Mouse (Mus musculus): ENCODE results near the gene Dab2ip.
A peak's percentile ranks its signal among the peaks of the same experiment; 100 is the strongest.

Dab2ip gene

DNA sequence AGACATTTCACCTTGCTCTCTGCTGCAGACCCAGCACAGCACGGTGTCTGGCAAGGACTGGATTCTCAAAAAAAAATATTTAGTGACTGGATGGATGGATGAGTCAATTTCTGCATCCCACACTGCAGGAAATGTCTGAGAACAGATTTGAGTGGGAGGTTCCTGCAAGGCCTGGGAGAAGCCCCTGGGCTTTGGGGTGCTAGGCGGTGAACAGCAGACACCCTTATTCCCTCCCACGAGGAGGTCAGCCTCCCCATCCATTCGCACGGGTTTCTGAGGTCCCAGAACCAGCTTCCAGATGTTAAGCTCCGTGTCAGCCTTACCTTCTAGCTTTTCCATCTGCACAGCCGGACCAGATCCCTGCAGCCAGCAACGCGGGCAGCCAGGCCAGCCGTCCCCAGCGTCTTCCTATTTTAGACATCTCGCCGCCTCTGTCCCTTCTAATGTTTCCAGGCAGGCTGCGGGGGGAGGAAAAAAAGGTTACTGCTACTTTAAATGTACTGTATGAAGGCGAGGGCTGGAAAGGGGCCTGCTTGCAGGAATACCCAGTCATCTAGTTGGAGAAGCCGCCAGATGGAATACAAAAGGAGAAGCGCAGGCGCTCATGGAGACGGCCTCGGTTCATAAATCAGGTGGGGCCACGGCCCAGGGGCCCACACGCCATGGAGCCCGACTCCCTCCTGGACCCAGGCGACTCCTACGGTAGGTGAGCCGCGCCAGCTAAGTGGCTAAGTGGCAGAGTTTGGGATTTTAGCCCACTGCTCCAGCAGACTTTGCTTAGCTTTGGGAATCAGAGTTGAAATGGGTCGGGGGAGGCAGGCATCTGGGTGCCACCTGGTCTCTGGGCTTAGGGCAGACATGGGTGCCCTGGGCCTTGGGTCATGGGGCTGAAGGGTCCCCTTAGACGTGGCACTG, at the start of gene Dab2ip:
TSS of gene Dab2ip (plus strand) at position 356 of the 915 bp plus-strand sequence.
- no peak for DNase-seq (ENCODE audit: low spot score in 2 of 2)

DNA sequence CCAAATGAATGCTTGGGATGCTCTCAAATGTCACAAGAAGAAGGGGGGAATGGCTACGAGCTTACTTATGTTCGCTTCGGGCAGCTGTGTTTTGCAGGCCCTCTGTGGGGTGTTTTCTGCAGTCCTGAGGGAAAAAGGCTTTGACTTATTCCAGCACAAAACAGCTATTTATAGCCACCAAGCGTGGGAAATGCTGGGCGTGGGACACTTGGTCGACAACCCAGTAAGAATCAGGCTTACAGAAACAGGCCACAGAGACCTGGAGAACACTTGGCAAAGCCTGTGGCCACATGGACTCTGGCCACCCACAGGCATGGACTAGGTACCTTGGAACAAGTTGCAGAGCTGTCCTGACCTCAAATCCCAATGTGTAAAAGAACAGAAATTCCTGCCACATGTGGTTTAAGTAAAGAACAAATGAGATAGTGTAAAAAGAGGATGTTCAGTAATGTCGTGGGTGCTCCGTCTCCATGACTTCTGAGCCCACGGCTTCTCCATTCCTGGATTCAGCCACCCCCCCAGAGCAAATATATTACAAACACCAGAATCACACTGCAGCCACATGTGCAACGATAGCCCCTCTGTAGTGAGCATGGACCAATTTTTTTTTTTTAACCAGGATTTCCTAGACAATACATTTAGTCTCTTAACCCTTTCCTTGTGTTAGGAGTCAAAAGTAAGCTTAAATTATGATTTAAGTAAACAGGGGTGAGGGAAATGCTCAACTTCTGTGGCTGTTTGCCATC, 49.3 kb upstream of the Dab2ip start:
- no peak for DNase-seq (ENCODE audit: low spot score in 2 of 2)

DNA sequence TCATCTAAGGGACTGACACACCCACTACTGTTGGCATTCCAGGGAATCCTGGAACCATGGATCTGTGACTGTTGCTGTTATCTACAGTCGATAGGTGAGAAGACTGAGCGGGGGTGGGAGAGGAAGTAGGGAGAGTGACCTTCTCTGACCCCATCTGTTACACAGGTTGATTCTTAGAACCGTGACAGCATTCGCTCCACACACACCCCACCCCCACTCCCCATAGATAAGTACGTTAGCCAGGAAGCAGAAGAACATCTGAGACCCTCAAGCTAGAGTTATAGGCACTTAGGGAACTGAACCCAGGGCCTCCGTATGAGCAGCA, 48.8 kb upstream of the Dab2ip start:
- no peak for DNase-seq (ENCODE audit: low spot score in 2 of 2)

DNA sequence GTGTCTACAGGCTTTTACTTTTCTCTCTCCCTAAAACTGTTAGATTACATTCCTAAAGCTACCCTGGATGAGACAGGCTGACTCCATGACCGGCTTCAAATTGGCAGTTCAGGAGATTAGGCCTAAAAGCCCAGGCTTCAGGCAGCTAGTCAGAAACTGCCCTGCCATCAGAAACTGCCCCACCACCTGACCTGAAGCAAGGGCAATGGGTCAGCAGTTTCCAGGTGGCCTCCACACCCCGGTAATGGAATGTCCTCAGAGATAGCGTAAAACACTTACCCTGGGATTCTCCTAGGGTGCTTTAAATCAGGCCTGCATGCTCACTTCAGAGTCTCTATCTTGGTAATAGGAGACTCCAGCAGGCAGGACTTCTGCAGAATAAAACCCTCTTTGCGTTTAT, 48.2 kb upstream of the Dab2ip start:
- no peak for DNase-seq (ENCODE audit: low spot score in 2 of 2)

DNA sequence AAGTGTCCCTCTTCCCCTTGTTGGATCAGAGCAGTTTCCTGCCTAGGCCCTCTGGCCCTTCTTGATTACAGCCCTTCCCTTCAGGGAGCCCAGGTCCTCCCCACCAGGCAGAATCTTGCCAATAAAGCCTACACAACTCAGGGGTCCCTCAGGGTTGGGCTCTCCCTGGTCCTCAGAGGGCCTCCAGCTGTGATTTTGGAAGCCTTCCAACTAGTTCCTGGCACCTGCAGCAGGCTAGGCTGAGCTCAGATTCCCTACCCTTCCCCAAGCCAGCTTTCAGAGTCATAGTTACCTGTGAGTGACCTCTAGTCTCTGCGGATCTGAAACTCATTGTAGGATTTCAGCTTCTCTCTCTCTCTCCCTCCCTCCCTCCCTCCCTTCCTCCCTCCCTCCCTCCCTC, 47.1 kb upstream of the Dab2ip start:
- DNase-seq (ENCODE audit: low spot score in 2 of 2) = no peak

DNA sequence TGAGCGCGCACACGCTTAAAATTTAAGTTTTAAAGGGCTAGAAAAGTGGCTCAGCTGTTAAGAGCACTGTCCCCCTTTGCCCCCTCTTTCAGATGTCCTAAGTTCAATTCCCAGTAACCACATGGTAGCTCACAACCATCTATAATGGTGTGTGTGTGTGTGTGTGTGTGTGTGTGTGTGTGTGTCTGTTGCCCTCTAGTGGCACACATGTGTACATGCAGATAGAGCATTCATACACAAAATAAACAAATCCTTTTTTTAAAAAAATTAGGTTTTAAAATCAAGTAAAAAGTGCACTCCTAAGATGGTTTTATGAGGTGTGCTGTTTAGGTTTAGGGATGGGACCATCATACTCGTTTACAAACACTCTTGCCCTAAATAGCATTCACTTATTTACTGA, 45.8 kb upstream of the Dab2ip start:
- no peak for DNase-seq (ENCODE audit: low spot score in 2 of 2)

DNA sequence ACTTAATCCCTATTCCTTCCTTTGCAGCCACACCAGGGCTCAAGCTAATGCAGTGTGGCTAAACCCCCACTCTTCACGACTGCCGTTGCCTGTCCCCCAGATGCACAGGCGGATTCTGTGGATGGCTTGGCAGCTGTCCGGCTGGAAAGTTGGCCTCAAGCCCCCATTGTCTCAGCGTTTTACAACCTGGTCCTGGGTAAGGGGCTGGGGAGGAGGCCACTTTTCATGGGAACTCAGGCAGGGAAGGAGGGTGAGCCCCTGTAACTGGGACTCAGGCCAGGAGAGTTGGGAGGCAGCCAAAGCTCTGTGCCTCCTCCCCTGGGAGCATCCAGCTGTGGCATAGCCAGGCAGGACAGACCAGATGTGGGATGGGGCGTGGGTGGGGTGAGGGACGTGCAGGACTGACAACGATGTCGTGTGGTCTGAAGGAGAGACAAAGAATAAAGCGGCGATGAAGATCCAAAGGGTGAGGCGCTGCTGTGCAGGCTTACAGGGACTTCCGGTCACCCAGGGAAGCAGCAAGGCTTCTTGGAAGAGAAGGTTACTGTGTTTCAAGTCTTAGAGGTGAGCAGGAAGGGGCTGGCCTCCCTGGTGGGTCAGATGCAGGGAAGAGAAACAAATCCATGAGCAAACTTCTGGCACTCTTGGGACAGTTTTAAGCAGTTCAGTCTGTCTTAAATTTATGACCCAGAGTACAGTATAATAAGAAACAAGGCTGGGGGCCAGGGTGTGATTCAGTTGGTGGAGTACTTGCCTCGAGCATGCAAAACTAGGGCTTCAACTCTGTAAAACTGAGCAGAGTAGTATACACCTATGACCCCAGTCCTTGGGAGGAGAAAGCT, 43.8 kb upstream of the Dab2ip start:
- no peak for DNase-seq (ENCODE audit: low spot score in 2 of 2)

DNA sequence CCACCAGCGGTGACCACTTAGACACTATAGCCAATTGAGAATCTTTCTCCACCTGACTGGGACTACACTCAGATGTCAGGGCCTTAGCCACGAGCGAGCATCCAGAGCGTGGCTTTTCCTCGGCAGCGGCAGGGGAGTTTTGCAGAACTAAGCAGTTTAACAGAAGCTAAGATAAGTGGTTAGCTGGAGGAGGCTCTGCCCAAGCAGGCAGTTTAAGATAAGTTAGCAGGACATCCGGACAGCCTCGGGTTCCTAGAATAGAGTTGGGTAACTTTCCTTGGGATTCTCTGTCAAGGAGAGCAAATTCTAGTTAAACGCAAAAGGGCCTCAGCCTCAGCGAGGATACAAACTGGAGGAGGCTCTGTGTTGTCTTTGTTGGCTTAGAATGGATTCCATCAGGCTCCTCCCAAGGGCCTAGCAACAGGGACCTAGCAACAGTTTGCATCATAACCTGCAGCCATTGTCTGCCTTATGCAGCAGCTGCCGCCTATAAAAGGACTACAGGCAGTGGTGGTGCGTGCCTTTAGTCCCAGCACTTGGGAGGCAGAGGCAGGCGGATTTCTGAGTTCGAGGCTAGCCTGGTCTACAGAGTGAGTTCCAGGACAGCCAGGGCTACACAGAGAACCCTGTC, 31.3 kb upstream of the Dab2ip start:
- no peak for DNase-seq (ENCODE audit: low spot score in 2 of 2)

DNA sequence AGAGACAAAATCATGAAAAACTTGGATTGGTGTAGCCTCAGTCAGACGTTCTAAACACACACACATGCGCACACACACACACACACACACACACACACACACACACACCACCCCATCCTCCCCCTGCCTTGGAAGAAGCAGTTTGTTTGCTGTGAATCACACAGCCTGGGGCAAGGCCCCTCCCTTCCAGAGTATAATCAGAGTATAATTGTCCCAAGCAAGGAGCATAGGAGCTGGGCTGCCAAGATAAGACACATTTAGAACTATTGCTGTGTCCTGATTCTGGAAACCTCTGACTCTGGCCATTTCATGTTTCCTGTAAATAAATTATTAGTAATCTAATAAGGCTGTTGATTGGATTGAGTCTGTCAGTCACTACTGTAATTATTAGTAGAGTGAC, 29.0 kb upstream of the Dab2ip start:
- DNase-seq (ENCODE audit: low spot score in 2 of 2) = no peak

DNA sequence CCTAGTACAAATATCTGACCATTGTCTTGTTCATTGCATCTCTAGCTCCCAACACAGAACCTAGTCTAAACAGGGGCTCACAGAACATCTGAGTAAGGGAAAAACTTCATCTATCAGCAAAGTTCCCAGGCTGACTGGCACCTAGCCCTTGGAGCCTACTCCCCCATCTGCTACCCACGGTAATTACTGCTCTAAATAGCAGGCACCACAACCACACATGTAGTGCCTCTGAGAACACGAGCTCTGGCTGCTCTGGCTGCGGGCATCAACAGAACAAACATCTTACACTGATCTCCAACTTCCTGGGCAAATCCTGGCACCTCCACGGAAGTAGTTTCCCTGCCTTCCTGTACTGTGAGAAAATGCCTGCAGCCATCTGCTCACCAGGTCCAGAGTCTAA, 28.2 kb upstream of the Dab2ip start:
- DNase-seq (ENCODE audit: low spot score in 2 of 2) = no peak

DNA sequence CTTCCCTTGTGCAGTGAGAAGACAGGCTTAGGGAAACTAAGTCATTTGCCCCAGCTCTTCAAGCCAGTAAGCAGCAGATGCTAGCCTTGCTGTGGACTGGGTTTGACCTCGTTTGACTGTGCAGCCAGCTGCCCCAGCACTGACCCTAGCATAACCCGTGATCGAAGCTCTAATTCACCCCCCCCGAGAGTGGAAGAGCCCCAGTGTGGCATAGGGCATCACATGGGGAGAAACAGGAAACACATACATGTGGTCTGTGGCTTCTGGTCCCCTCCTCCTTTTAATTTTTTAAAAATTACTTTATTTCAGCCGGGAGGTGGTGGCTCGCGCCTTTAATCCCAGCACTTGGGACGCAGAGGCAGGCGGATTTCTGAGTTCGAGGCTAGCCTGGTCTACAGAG, 27.3 kb upstream of the Dab2ip start:
- no peak for DNase-seq (ENCODE audit: low spot score in 2 of 2)

DNA sequence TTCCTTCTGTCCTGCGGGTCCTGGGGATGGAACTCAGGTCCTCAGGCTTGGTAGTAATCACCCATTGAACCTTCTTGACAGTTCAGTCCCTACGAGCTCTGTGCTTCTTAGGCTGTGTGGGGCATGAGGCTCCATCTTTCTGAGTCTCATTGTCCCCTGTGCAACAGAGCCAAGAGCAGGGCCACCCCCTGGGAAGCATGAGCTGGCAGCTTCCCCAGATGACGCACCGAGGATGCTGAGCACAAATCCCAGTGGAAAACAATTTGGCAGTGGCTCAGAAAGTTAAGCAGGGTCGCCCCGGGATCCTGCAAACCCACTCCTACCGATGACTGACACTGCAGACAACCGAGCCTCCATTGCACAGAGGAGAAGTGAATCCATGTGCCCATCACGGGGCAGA, 24.4 kb upstream of the Dab2ip start:
- no peak for DNase-seq (ENCODE audit: low spot score in 2 of 2)

DNA sequence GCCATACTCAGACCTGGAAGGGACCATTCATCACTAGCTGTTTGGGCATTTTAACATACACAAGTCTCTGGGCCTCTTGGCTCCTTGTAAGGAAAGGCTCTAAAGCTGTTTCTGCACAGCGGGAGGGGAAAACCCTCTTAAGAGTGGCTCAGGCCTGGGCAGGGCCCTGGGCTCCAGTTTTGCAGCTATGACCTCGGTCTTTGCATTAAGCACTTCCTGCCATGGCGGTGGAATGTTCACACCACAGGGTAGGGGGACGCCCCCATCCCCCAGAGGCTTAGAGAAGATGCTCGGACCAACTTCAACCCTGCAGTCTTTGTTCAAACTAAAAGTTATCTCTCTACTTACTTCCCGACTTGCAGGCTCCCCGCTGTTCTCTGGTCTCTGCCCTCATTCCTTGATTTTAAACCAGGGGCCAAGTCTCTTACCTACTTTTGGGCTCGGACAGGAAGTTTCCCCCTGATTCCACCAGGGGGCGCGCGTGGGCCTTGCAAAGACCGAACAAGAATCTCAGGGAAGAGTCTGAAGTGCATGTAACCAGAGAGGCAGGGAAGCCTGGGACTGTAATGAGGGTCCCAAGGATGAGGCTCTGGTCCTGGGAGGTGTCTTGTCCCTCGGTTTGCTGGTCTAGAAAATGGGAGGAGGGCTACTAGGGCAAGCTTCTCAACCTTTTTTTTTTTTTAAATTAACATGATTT, 18.6 kb upstream of the Dab2ip start:
- DNase-seq (ENCODE audit: low spot score in 2 of 2) = peak; percentile 58 to 74

DNA sequence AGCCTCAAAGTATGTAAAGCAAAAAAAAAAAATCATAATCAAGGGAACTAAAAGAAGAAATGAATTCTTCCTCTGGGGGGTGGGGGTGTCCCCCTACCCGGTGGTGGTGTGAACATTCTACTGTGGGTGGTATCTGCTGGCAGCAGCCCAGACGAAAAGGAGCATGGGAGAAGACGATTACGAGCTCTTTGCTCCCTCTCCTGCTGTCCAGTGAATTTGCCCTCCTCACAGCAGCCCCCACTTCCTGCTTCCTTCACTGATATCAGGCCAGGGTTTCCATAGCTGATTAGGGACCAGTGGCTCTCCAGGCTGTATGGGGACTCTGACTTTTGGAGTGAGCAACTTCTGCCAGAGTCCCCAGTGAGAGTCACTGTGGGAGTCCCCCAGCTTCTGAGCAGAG, 17.3 kb upstream of the Dab2ip start:
- no peak for DNase-seq (ENCODE audit: low spot score in 2 of 2)

DNA sequence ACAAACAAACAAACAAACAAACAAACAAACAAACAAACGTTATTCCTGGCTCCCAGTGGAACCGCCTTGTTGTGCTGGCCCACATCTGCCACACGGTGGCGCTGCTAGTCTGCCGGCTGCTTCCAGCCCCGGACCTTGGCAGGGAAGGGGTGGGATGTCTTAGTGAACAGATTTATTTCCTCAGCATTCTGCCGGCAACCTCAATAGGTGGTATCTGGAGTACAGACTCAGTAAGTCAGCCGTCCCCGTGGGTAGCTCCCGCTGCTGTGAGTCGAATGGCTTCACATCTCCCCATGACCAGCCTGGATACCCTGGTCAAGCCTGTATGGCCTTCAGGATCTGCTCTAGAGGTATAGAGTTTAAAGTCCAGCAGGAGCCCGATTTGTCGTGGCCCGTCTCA, 13.3 kb upstream of the Dab2ip start:
- DNase-seq (ENCODE audit: low spot score in 2 of 2) = peak in 1 of 2 experiments; percentile 33

DNA sequence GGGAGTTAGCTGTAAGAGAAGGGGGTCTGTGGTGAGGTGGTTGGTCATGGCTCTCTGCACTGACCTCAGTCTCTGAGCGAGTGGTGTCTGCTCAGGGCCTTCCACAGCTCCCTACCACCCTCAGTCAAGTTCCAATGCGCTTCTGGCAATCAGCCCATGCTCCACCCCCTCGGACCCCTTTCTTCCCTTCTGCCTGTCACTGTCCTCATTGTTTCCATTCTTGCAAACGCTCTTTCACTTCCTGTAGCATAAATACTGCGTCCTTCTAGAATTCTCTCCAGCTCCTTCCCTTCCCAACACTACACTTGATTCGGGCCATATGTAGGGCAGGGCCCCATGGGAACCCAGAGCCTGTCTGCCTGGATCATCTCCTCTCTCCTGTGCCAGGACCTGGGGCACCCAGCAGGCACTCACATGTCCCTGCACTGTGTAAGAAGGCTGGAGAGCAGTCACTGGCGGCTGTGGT, 12.9 kb upstream of the Dab2ip start:
- no peak for DNase-seq (ENCODE audit: low spot score in 2 of 2)

DNA sequence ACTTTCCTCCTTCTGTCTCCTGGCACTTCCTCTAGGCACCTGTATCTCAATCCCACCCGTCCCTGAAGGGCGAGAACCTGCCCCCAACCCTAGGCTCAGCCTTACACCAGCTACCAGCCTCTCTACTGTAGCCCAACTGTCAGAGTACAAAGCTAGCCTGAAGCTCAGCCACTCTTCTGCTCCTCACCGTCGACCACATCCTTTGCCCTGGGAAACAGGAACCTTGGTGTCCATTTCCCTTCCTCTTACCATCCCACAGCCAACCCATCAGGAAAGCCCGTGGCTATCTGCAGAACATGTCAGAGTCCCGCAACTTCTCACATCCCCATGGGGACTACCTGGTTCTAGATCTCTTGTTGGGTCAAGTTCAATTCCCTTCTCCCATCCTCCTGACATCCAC, 11.6 kb upstream of the Dab2ip start:
- no peak for DNase-seq (ENCODE audit: low spot score in 2 of 2)

DNA sequence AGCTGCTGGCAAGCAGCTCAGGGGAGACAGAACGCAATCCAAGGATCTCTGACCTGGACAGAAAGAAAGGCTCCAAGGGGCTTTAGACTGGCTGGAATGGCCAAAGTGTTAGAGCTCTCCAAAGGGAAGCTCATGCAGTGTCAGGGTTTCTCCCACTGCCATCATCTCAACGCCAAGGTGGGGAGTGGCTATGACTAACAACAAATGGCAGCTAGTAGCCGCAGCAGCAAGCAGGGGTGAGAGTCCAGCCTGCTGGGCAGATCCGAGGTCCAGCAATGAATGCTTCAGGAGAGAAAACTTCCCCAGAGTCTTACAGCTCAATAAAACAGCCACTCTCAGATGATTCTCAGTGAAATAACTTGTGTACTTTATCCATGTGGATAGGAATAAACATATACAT, 8.9 kb upstream of the Dab2ip start:
- no peak for DNase-seq (ENCODE audit: low spot score in 2 of 2)

DNA sequence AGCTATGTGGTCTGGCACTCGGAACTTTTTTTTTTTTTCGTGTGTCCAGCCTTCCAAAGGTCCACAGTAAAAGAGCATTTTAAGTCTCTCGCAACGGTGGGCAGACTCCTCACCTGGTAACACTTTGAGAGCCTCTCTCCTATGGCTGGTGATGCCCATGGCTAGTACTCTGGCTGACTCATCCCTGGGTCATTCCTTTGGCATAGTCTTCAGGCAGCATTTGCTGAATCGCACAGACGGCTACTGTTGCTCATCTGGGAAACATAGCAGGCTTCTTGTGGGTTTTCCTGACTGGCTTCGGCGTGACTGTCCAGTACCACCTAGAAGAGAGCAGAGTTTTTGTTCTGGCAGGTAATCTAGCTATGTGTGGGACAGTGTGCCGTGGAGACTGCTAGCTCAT, 8.0 kb upstream of the Dab2ip start:
- no peak for DNase-seq (ENCODE audit: low spot score in 2 of 2)

DNA sequence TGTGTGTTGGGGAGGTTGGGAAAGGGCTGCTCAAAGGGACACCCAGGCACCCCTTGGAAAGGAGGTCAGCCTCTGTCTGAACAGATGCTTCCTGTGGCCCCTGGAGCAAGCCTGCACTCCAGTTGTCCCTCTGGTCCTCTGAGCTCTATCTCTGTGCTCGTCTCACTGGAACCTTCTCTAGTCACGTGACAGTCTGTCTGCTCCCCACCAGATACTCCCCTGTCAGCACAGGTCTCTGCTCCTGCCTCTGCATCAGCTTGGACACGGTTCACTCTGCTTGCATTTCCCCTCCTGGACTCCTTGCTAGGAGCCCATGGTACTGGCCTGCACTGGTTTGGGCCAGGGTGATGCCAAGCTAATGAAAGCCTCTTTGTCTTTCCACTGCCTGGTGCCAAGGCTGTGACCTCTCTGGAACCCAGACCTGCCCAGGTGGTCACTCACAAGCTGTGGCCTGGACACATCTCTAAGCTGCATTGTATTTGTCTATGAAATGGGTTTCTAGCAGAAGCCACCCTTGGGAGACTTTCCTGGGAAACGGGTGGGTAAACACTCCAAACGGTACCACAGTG, 1.1 kb upstream of the Dab2ip start:
- DNase-seq (ENCODE audit: low spot score in 2 of 2) = no peak

Measured in spleen, postnatal 14 days (tissue).